Mouse (Mus musculus) heart, embryonic 14.5 days (tissue): Measurements from ENCODE around the gene Map1b. TPM values are rescaled to one million over a fixed set of nuclear protein-coding genes. Genes with fewer than 3 reads are reported as not detected.

ENCODE experiments used
- ATAC-seq: fragments of 200-750 bp; cut with Nextera tagmentation; 2 replicates; pipeline ENCODE4 v1.8.0; 2017; ENCODE audit warnings: low read depth, moderate TSS enrichment; ENCODE audit not compliant: insufficient number of reproducible peaks, insufficient read depth, low FRiP score
- H3K27ac ChIP-seq, 2 experiments: fragments of 200-500 bp in 1 of 2; fragments of 300-500 bp in 1 of 2; sonication (generic) in 1 of 2; replicated peaks in 1 of 2; 2 replicates each; pipeline ENCODE4 v1.5.1; 2012 to 2014; ENCODE audit warnings: low read depth in 2 of 2, low read length in 2 of 2, control low read depth in 1 of 2, mild to moderate bottlenecking in 1 of 2, mixed read lengths in 1 of 2; ENCODE audit not compliant: control insufficient read depth in 1 of 2, insufficient read depth in 1 of 2
- H3K27me3 ChIP-seq: fragments of 300-500 bp; sonication (generic); 2 replicates; pipeline ENCODE4 v1.6.1; 2014; ENCODE audit warnings: mild to moderate bottlenecking, low read length, control low read depth; ENCODE audit not compliant: control insufficient read depth, insufficient read depth
- H3K36me3 ChIP-seq: fragments of 300-500 bp; sonication (generic); 2 replicates; pipeline ENCODE4 v1.6.1; 2014; ENCODE audit warnings: mild to moderate bottlenecking, control low read depth, low read length, mixed read lengths; ENCODE audit not compliant: control insufficient read depth, insufficient read depth
- H3K4me1 ChIP-seq, 2 experiments: fragments of 200-500 bp in 1 of 2; fragments of 300-500 bp in 1 of 2; sonication (generic) in 1 of 2; 2 replicates each; pipeline ENCODE4 v1.6.1; 2012 to 2014; ENCODE audit warnings: low read length in 2 of 2, control low read depth in 1 of 2, mixed read lengths in 1 of 2; ENCODE audit not compliant: control insufficient read depth in 2 of 2, insufficient read depth in 2 of 2
- H3K4me2 ChIP-seq: fragments of 300-500 bp; sonication (generic); 2 replicates; pipeline ENCODE4 v1.6.1; 2014; ENCODE audit warnings: mild to moderate bottlenecking, low read length
- H3K4me3 ChIP-seq, 2 experiments: fragments of 200-500 bp in 1 of 2; fragments of 300-500 bp in 1 of 2; sonication (generic) in 1 of 2; 2 replicates each; pipeline ENCODE4 v1.5.1; 2012 to 2014; ENCODE audit warnings: low read length in 2 of 2, mild to moderate bottlenecking in 2 of 2, control low read depth in 1 of 2, low read depth in 1 of 2, moderate library complexity in 1 of 2; ENCODE audit not compliant: control insufficient read depth in 1 of 2, insufficient read depth in 1 of 2
- H3K9ac ChIP-seq: fragments of 300-500 bp; sonication (generic); 2 replicates; pipeline ENCODE4 v1.6.1; 2014; ENCODE audit warnings: mild to moderate bottlenecking, low read length
- H3K9me3 ChIP-seq: fragments of 300-500 bp; sonication (generic); 2 replicates; pipeline ENCODE4 v1.6.1; 2016; ENCODE audit warnings: low read length, control low read depth; ENCODE audit not compliant: control insufficient read depth
- WGBS: fragments of 180-500 bp; shearing (Covaris S2); extraction: QIAGEN DNeasy Blood & Tissue Kit; methylation state at CpG from one replicate; pipeline ENCODE4 v1.1.7; 2014; 5-methylcytosine and 5-hydroxymethylcytosine counted together
- polyA plus RNA-seq: library from polyadenylated mRNA; unstranded; fragments of >200 nt; fragmentation: Nextera tagmentation; extraction: Ambion mirVana; gene quantifications from 2 replicates; pipeline ENCODE4 v1.2.1, GENCODE M21; 2014

The Map1b gene
- polyA plus RNA-seq, 1 experiment from 2014 or later = 135 TPM

DNA sequence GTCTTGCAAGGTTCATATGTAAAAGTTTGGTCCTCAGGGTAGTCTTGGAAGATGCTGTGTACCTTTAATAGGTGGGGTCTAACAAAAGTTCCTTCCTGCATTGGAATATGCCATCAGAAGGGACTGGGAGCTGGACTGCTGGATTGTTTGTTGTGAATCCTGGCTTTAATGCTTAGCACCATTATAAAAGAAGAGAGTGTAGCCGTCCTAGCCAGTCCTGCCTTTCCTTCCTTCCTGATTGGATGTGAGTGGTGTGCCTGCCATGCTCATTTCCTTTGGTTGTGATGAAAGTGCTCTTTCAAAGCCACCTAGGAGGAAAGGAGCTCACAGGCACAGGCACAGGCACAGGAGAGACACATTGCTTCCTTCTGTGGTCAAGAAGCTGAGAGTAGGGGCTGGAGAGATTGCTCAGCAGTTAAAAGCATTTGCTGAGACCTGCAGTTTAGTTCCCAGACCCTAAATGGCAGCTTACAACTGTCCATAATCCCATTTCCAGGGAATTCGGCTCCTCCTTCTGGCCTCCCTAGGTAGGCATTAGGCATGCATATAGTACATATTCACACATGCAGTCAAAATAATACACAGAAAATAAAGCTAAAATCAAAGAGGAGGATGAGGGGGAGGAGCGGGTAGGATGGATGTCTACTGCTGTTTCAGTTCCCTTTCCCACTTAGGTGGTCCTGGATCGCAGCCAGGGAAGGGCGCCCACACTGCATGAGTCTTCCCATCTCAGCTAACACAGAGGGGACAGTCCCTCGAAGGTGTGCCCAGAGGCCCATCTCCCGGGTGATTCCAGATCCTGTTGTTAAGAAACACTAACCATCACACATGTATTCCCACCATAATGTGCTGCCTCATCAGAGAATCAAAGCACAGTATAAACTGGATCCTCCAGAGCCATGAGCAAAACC lies 128.2 kb downstream of the Map1b start:
- no peaks in the 10 kb centered on the region for H3K36me3 ChIP-seq
- H3K4me3 ChIP-seq = no peak overlapping the region
- H3K4me1 ChIP-seq = no peaks in the 10 kb centered on the region
- no peaks in the 10 kb centered on the region for H3K9me3 ChIP-seq
- H3K27me3 ChIP-seq = no peaks in the 10 kb centered on the region
- H3K27ac ChIP-seq = no peak overlapping the region
- H3K4me2 ChIP-seq = no peak overlapping the region
- no peak for ATAC-seq
- H3K9ac ChIP-seq = no peak overlapping the region
- WGBS = 84% methylated on average over 7 of the region's 7 CpGs

DNA sequence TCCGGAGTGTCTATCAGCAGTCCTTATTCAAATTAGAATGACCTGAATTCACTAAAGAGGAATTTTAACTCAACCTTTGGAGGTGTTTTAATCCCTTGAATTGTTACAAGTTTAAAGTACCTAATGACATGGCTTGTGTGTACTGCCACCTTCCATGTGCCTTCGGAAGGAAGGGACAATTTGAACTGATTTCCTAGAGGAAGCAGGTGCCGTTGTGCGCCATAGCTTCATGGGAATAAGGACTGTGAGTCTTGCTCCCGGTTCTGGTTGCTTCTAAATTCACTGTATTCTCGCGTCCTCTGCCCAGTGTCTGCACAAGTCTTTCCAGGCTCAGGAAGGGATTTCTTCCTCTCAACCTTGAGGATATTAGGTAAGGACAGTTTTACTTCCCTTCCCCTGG lies 130.0 kb downstream of the Map1b start:
- ATAC-seq = no peak
- H3K4me2 ChIP-seq = no peak overlapping the region
- no peaks in the 10 kb centered on the region for H3K9me3 ChIP-seq
- no peak overlapping the region for H3K4me3 ChIP-seq
- no peak overlapping the region for H3K27ac ChIP-seq
- H3K9ac ChIP-seq = no peak overlapping the region
- no peaks in the 10 kb centered on the region for H3K4me1 ChIP-seq
- no peaks in the 10 kb centered on the region for H3K27me3 ChIP-seq
- H3K36me3 ChIP-seq = peaks cover 7% of the 10 kb centered on the region; the same call in 1 of the 2 replicates
- 92% methylated on average over 7 of the region's 7 CpGs for WGBS

DNA sequence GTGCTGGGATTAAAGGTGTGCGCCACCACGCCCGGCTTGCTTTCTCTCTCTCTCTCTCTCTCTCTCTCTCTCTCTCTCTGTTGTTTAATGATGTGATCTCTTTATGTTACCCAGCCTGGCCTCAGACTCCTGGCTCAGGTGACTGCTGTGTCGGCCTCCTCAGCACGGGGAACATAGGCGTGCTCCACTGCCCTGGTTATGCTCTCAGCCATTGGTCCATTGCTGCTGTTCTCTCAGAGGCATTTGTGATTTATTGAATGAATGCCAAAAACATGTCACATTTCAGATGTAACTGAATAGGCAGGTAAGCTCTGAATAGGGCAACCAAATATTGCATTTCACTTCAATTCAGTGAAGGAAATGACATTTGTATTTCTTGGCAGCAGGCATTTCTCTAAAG lies 130.4 kb downstream of the Map1b start:
- H3K4me2 ChIP-seq = no peak overlapping the region
- 89% methylated on average over 6 of the region's 6 CpGs for WGBS
- H3K36me3 ChIP-seq = peaks cover 11% of the 10 kb centered on the region; the same call in 1 of the 2 replicates
- no peak overlapping the region for H3K27ac ChIP-seq
- H3K27me3 ChIP-seq = no peaks in the 10 kb centered on the region
- H3K9me3 ChIP-seq = no peaks in the 10 kb centered on the region
- no peak overlapping the region for H3K9ac ChIP-seq
- no peaks in the 10 kb centered on the region for H3K4me1 ChIP-seq
- no peak for ATAC-seq
- no peak overlapping the region for H3K4me3 ChIP-seq

DNA sequence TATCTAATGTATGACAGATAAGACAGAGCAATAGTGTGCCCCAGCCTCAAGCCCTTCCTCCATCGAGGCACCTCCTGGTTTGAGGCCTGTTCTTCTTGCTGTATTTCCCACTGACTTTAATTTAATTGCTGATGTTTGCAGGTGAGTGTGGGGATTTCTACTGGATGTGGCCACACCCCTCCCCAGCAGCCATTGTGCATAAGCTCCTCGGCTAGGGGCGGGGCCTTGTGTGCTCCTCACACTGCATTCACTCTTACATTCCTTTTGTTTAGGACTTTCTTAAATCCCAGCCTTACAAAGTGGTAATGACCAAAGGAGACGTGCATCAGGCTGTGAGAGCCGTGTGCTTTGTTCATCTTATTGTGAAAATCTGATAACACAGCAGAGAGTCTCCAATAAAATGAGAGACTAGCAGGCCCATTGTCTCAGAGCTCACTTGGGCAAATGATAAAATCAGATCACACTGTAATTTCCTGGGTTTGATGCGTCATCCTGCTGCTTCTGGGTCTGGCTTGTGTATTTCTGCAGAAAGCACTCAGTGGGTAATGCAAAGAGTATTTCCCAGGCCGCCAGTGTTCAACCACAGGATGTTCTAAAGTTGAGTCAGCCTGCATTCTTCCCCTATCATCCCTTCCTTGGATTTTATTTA lies 131.7 kb downstream of the Map1b start:
- no peaks in the 10 kb centered on the region for H3K27me3 ChIP-seq
- peak overlapping the region; percentile 10 to 54; a peak in 1 of 4 replicates for H3K27ac ChIP-seq
- H3K4me1 ChIP-seq = no peaks in the 10 kb centered on the region
- no peak overlapping the region for H3K9ac ChIP-seq
- no peaks in the 10 kb centered on the region for H3K9me3 ChIP-seq
- peaks cover 11% of the 10 kb centered on the region; the same call in 1 of the 2 replicates for H3K36me3 ChIP-seq
- no peak overlapping the region for H3K4me2 ChIP-seq
- H3K4me3 ChIP-seq = no peak overlapping the region
- no peak for ATAC-seq
- WGBS = 73% methylated on average over 7 of the region's 7 CpGs

DNA sequence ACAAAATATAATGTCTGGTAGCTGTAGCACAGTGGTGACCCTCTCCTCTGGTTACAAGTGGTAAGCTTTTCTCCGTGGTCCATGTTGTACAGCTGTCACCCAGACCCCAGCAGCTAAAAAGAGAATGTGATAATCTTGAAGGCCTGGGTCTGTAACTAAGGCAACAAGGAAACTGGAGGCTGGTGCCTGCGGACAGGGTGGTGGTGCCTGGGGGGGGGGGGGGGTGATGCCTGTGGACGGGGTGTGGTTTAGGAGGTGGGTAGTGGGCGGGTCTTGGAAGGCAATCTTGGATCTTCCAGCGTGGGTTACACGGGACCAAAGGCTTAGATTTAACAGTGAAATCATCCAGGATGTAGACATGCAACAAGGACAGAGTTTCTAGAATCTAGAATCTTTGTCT lies 134.0 kb downstream of the Map1b start:
- WGBS = 32% methylated on average over 6 of the region's 6 CpGs
- no peak overlapping the region for H3K9ac ChIP-seq
- no peak overlapping the region for H3K4me3 ChIP-seq
- peaks cover 11% of the 10 kb centered on the region; the same call in 1 of the 2 replicates for H3K36me3 ChIP-seq
- H3K27me3 ChIP-seq = no peaks in the 10 kb centered on the region
- H3K4me1 ChIP-seq = no peaks in the 10 kb centered on the region
- no peak overlapping the region for H3K27ac ChIP-seq
- ATAC-seq = no peak
- no peak overlapping the region for H3K4me2 ChIP-seq
- no peaks in the 10 kb centered on the region for H3K9me3 ChIP-seq

DNA sequence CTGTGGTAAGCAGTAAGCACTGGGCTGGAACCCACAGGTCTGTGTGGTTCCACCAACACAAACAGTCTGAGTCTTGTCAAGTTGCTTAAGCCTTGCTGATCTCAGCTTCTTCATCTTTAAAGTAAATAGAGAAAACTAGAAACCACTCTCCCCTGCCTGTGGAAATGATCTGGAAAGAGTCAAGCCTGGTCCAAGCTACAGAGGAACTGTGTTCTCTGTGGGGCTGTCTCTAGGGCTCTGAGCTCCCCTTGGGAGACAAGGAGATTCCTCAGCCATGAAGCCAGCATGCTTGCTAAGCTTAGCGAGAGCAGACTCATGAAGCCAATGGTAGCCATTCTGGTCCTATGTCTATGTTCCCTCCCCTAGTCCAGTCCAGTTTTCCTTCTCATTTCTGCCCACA lies 138.1 kb downstream of the Map1b start:
- no peak overlapping the region for H3K9ac ChIP-seq
- no peaks in the 10 kb centered on the region for H3K4me1 ChIP-seq
- WGBS = 85% methylated on average over 1 of the region's 1 CpGs
- ATAC-seq = no peak
- H3K9me3 ChIP-seq = no peaks in the 10 kb centered on the region
- H3K27me3 ChIP-seq = no peaks in the 10 kb centered on the region
- peaks cover 14% of the 10 kb centered on the region; the same call in 1 of the 2 replicates for H3K36me3 ChIP-seq
- no peak overlapping the region for H3K4me3 ChIP-seq
- no peak overlapping the region for H3K27ac ChIP-seq
- no peak overlapping the region for H3K4me2 ChIP-seq

DNA sequence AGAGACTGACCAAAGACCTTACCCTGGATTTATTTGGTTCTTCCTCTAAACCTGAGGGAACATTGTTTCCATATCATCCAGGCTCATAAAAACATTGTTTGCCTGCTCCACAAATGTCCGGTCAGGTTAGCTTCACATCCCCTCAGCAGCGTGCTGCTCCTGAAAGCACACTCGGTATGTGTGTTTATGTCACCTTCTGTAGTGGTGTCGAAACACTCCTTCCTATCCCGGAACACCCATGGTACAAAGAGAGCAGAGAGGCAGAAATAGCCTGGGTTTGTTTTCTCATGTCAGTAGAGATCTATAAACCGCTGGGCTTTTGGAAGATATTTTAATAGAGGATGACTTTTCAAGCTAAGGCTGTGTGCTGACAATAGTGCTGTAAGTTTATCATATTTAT lies 139.3 kb downstream of the Map1b start:
- Histone ChIP-seq H3K9ac (no peak overlapping the region), H3K4me3 (no peak overlapping the region), H3K36me3 (peaks cover 15% of the 10 kb centered on the region; the same call in 1 of the 2 replicates), H3K9me3 (no peaks in the 10 kb centered on the region), H3K4me1 (no peaks in the 10 kb centered on the region), H3K27me3 (no peaks in the 10 kb centered on the region), H3K4me2 (no peak overlapping the region), H3K27ac (no peak overlapping the region)
- ATAC-seq = no peak
- WGBS = 64% methylated on average over 6 of the region's 6 CpGs
